Mouse (Mus musculus) myocyte (in vitro differentiated cells): Measurements from ENCODE around the gene Hist1h3g. TPM values are rescaled to one million over a fixed set of nuclear protein-coding genes. Genes with fewer than 3 reads are reported as not detected.

Source experiments
- H3K27me3 ChIP-seq: one replicate; pipeline ENCODE4 v1.6.1; 2011; ENCODE audit not compliant: control insufficient read depth, insufficient read depth, insufficient read length
- H3K36me3 ChIP-seq: one replicate; pipeline ENCODE4 v1.6.1; 2011; ENCODE audit not compliant: control insufficient read depth, insufficient read depth
- H3K4me2 ChIP-seq: one replicate; pipeline ENCODE4 v1.6.1; 2011; ENCODE audit warnings: low read depth, control low read depth
- H3K4me3 ChIP-seq: one replicate; pipeline ENCODE4 v1.5.1; 2011; ENCODE audit warnings: mild to moderate bottlenecking, control low read depth, moderate library complexity
- H3K79me2 ChIP-seq: one replicate; pipeline ENCODE4 v1.6.1; 2011; ENCODE audit not compliant: control insufficient read depth, insufficient read depth
- H3ac ChIP-seq: one replicate; pipeline ENCODE4 v1.6.1; 2011; ENCODE audit not compliant: control insufficient read depth, insufficient read length
- CEBPB ChIP-seq: IDR thresholded peaks from 2 replicates; pipeline ENCODE4 v1.6.1; 2011; ENCODE audit warnings: mild to moderate bottlenecking, moderate library complexity; ENCODE audit not compliant: poor library complexity, insufficient read depth, severe bottlenecking
- E2F4 ChIP-seq: IDR thresholded peaks from one replicate; pipeline ENCODE4 v1.6.1; 2011; ENCODE audit warnings: mild to moderate bottlenecking, control low read depth, moderate library complexity; ENCODE audit not compliant: insufficient read depth
- MAX ChIP-seq: IDR thresholded peaks from one replicate; pipeline ENCODE4 v1.6.1; 2011; ENCODE audit warnings: low read depth, mild to moderate bottlenecking, control low read depth
- MYOD1 ChIP-seq, 3 experiments: IDR thresholded peaks; one replicate each; pipeline ENCODE4 v1.6.1; 2011; ENCODE audit warnings: control low read depth in 2 of 3, low read depth in 2 of 3, mild to moderate bottlenecking in 2 of 3, moderate library complexity in 1 of 3; ENCODE audit not compliant: insufficient read length in 2 of 3, control insufficient read depth in 1 of 3
- MYOG ChIP-seq, 3 experiments: IDR thresholded peaks; one replicate each; pipeline ENCODE4 v1.6.1; 2011; ENCODE audit warnings: control low read depth in 2 of 3, low read depth in 2 of 3, mild to moderate bottlenecking in 2 of 3; ENCODE audit not compliant: insufficient read length in 2 of 3, control insufficient read depth in 1 of 3, insufficient read depth in 1 of 3
- POLR2A ChIP-seq: IDR thresholded peaks from one replicate; pipeline ENCODE4 v1.6.1; 2011; ENCODE audit warnings: low read depth, mild to moderate bottlenecking, control low read depth, moderate library complexity; ENCODE audit not compliant: insufficient read length
- POLR2AphosphoS2 ChIP-seq: IDR thresholded peaks from one replicate; pipeline ENCODE4 v1.6.1; 2011; ENCODE audit warnings: low read depth, control low read depth; ENCODE audit not compliant: insufficient read length
- REST ChIP-seq: IDR thresholded peaks from one replicate; pipeline ENCODE4 v1.6.1; 2011; ENCODE audit warnings: mild to moderate bottlenecking, control low read depth, moderate library complexity; ENCODE audit not compliant: insufficient read depth, insufficient read length
- SRF ChIP-seq: IDR thresholded peaks from one replicate; pipeline ENCODE4 v1.6.1; 2011; ENCODE audit warnings: low read depth; ENCODE audit not compliant: control insufficient read depth, insufficient read length
- TCF12 ChIP-seq: IDR thresholded peaks from one replicate; pipeline ENCODE4 v1.6.1; 2011; ENCODE audit warnings: mild to moderate bottlenecking, control low read depth; ENCODE audit not compliant: poor library complexity, insufficient read depth, severe bottlenecking
- TCF3 ChIP-seq: IDR thresholded peaks from one replicate; pipeline ENCODE4 v1.6.1; 2011; ENCODE audit warnings: low read depth, control low read depth; ENCODE audit not compliant: insufficient read length
- USF1 ChIP-seq: IDR thresholded peaks from one replicate; pipeline ENCODE4 v1.6.1; 2011; ENCODE audit warnings: low read depth, mild to moderate bottlenecking, control low read depth, moderate library complexity
- polyA plus RNA-seq: library from polyadenylated mRNA; unstranded; fragments of >200 nt; fragmentation: generic; extraction: Trizol; gene quantifications from one replicate; pipeline ENCODE4 v1.2.1, GENCODE M21; 2012; ENCODE audit warnings: missing spikeins

The Hist1h3g gene
- polyA plus RNA-seq, 1 experiment: 3.3 TPM

DNA sequence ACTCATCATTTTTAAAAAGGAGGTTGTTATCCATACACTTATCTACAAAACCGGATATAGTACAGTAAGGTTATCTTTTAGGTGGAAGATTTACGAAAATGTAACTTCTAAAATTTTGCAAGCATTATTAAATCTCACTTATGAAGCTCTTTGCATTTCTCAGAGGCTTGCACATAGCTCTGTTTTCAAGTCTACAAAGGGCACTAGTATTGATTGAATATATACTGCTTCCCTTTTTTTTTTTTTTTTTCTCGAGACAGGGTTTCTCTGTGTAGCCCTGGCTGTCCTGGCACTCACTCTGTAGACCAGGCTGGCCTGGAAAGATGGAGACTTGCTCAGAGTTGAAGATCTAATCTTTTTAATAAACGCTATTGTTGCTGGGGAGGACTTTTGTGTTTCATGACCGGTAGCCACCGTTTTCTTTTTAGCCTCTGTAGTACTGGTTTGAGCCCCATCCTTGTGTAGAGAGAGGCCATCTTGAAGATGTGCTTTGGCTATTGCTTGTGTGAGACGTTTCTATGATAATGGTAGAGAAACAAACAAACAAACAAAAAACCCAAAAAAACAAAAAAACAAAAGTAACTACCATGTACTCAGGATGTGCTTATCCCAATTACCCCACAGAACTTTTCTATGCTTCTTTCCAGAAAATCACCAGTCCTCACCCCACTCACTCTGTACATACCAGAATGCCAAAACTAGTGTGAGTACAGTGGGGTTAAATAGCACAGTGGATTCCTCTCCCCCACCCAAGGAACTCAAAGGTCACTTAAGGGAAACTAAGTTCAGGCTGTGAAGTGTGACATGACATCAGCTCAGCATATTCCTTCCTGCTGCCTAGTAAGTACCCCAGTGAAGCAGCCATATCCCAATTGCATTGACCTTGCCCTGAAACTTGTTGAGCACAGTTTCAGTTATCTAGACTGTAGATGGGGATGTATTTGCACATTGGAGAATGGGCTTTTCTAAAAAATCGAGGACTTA is 17.0 kb downstream of the Hist1h3g start:
- no peaks in the 10 kb centered on the region for H3K36me3 ChIP-seq
- H3K4me3 ChIP-seq: peak overlapping the region; percentile 17
- no peaks in the 10 kb centered on the region for H3K27me3 ChIP-seq
- TF ChIP-seq MAX: no peak
- no peak for TF ChIP-seq CEBPB
- no peak overlapping the region for H3ac ChIP-seq
- H3K79me2 ChIP-seq: no peaks in the 10 kb centered on the region
- H3K4me2 ChIP-seq: peak overlapping the region; percentile 62

DNA sequence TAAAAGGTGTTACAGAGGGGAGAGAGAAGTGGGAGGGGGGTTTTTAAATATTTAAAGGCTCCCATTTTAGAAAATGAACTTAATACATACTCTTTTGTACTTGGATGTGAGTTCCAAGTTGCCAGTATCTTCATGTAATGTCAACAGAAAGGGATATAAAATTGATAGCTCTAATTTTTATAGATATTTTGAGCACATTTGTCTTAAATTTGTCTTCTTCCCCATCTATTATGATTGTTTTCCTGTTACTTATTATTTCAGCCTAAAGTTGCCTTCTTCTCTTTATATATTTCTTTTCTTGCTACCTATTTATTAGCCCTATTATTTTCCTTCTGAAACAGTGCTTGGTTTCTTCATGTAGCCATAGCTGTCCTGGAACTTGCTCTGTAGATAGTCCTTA is 17.7 kb downstream of the Hist1h3g start, which contains the start of gene Hist1h1d:
TSS of gene Hist1h1d (plus strand) at position 301 of the 400 bp plus-strand sequence.
- Histone ChIP-seq H3K79me2 (no peaks in the 10 kb centered on the region), H3K36me3 (no peaks in the 10 kb centered on the region), H3ac (no peak within 1 kb of the TSS), H3K27me3 (no peaks in the 10 kb centered on the region), H3K4me2 (peak within 1 kb of the TSS; percentile 96), H3K4me3 (no peak within 1 kb of the TSS)
- no peak for TF ChIP-seq SRF
- no peak for TF ChIP-seq POLR2A
- TF ChIP-seq TCF12: no peak
- no peak for TF ChIP-seq E2F4
- TF ChIP-seq CEBPB: no peak
- no peak for TF ChIP-seq POLR2AphosphoS2
- no peak for TF ChIP-seq REST
- TF ChIP-seq MYOG (IDR thresholded peaks at IDR 0.05; ENCODE audit: control insufficient read depth in 1 of 3, insufficient read depth in 1 of 3, insufficient read length in 2 of 3, low read depth in 2 of 3): no peak
- TF ChIP-seq MAX: no peak
- TF ChIP-seq TCF3: no peak
- TF ChIP-seq USF1: no peak
- no peak for TF ChIP-seq MYOD1 (IDR thresholded peaks at IDR 0.05; ENCODE audit: control insufficient read depth in 1 of 3, insufficient read length in 2 of 3, low read depth in 2 of 3)

DNA sequence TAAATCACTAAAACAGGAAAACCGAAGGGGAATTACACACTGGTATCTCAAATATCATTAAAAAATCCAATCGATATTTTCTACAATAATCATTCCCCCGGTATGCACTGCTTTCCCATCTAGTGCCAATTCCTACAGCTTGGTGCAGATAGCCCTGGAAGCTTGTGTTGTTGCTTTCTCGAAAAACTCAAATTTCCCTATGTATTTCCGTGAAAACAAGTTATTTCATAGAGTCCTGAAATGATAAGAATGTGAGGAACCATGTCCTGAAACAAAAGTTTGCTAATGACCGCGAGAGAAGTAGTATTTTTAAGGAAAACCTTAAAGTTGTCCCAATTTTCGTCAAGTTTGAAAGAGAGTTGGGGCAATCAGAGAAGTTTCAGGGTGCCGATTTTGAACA is 19.2 kb downstream of the Hist1h3g start:
- Histone ChIP-seq H3ac (no peak overlapping the region), H3K27me3 (no peaks in the 10 kb centered on the region), H3K4me3 (peak overlapping the region; percentile 52), H3K36me3 (no peaks in the 10 kb centered on the region), H3K4me2 (peak overlapping the region; percentile 96), H3K79me2 (no peaks in the 10 kb centered on the region)
- TF ChIP-seq MYOD1 (IDR thresholded peaks at IDR 0.05; ENCODE audit: control insufficient read depth in 1 of 3, insufficient read length in 2 of 3, low read depth in 2 of 3) (no peak), TCF12 (no peak), REST (no peak)

DNA sequence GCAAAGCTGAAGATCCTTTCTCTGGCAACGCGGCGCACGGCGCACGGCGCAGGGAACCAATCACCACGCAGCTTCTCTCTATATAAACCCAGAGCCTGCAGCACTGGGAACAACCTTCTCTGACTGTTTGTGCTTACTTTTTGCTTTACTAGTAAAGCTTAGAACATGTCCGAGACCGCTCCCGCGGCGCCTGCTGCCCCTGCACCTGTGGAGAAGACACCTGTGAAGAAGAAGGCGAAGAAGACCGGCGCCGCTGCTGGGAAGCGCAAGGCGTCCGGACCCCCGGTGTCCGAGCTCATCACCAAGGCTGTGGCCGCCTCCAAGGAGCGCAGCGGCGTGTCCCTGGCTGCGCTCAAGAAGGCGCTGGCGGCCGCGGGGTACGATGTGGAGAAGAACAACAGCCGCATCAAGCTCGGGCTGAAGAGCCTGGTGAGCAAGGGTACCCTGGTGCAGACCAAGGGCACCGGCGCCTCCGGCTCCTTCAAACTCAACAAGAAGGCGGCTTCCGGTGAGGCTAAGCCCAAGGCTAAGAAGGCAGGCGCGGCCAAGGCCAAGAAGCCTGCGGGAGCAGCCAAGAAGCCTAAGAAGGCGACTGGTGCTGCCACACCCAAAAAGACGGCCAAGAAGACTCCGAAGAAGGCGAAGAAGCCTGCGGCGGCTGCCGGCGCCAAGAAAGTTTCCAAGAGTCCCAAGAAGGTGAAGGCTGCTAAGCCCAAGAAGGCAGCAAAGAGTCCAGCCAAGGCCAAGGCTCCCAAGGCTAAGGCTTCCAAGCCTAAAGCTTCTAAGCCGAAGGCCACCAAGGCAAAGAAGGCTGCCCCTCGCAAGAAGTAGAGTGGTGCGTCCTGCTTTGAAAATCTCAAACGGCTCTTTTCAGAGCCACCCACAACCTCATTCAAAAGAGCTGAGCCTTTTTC is 20.0 kb downstream of the Hist1h3g start:
- TF ChIP-seq MYOG (IDR thresholded peaks at IDR 0.05; ENCODE audit: control insufficient read depth in 1 of 3, insufficient read depth in 1 of 3, insufficient read length in 2 of 3, low read depth in 2 of 3) (peak in 1 of 3 experiments; percentile 1), USF1 (no peak), POLR2AphosphoS2 (peak; percentile 93), TCF3 (no peak), MAX (no peak), CEBPB (peak; percentile 26; the same call in 1 of the 2 replicates), POLR2A (peak; percentile 75), MYOD1 (IDR thresholded peaks at IDR 0.05; ENCODE audit: control insufficient read depth in 1 of 3, insufficient read length in 2 of 3, low read depth in 2 of 3) (no peak), TCF12 (no peak), REST (no peak), SRF (no peak), E2F4 (no peak)
- H3K4me3 ChIP-seq: peak overlapping the region; percentile 52
- no peaks in the 10 kb centered on the region for H3K27me3 ChIP-seq
- no peaks in the 10 kb centered on the region for H3K79me2 ChIP-seq
- no peaks in the 10 kb centered on the region for H3K36me3 ChIP-seq
- peak overlapping the region; percentile 96 for H3K4me2 ChIP-seq
- peak overlapping the region; percentile 9 for H3ac ChIP-seq
